Mouse (Mus musculus): ENCODE measurements around the gene St3gal6. TPM values are rescaled to one million over a fixed set of nuclear protein-coding genes. Genes with fewer than 3 reads are reported as not detected.

St3gal6 gene
- polyA plus RNA-seq, 1 experiment from 2014 or later = 10.4 TPM

GRCm38 (mm10) chr16:58444735-58445134 is 79.3 kb downstream of the St3gal6 start:
- WGBS = 74% methylated on average over 6 of the region's 6 CpGs
- Histone ChIP-seq H3K9ac (no peak overlapping the region), H3K4me1 (replicated peaks; ENCODE audit: control insufficient read depth, insufficient read depth, low read length) (no peaks in the 10 kb centered on the region), H3K4me3 (replicated peaks; ENCODE audit: low read length) (no peak overlapping the region), H3K36me3 (replicated peaks; ENCODE audit: control insufficient read depth, insufficient read depth) (peaks cover 9% of the 10 kb centered on the region), H3K27ac (no peak overlapping the region), H3K27me3 (ENCODE audit: control insufficient read depth, insufficient read depth, low read length) (no peaks in the 10 kb centered on the region), H3K9me3 (ENCODE audit: control insufficient read depth, low read length) (no peaks in the 10 kb centered on the region), H3K4me2 (replicated peaks) (no peak overlapping the region)
- DNase-seq (ENCODE audit: low spot score) (no peak), ATAC-seq (ENCODE audit: low FRiP score) (no peak)

- Histone ChIP-seq H3K27me3 (ENCODE audit: control insufficient read depth, insufficient read depth, low read length) (no peaks in the 10 kb centered on the region), H3K9me3 (ENCODE audit: control insufficient read depth, low read length) (no peaks in the 10 kb centered on the region), H3K9ac (no peak overlapping the region), H3K27ac (no peak overlapping the region), H3K36me3 (replicated peaks; ENCODE audit: control insufficient read depth, insufficient read depth) (peaks cover 28% of the 10 kb centered on the region), H3K4me1 (replicated peaks; ENCODE audit: control insufficient read depth, insufficient read depth, low read length) (no peaks in the 10 kb centered on the region), H3K4me2 (replicated peaks) (no peak overlapping the region), H3K4me3 (replicated peaks; ENCODE audit: low read length) (no peak overlapping the region)
- ATAC-seq (ENCODE audit: low FRiP score) (no peak), DNase-seq (ENCODE audit: low spot score) (no peak)
- 95% methylated on average over 1 of the region's 1 CpGs for WGBS
Observed at GRCm38 (mm10) chr16:58432384-58432783, 91.7 kb downstream of the St3gal6 start.

- ATAC-seq (ENCODE audit: low FRiP score) (no peak), DNase-seq (ENCODE audit: low spot score) (no peak)
- Histone ChIP-seq H3K9ac (no peak overlapping the region), H3K4me3 (replicated peaks; ENCODE audit: low read length) (no peak overlapping the region), H3K4me1 (replicated peaks; ENCODE audit: control insufficient read depth, insufficient read depth, low read length) (no peaks in the 10 kb centered on the region), H3K27ac (no peak overlapping the region), H3K27me3 (ENCODE audit: control insufficient read depth, insufficient read depth, low read length) (no peaks in the 10 kb centered on the region), H3K36me3 (replicated peaks; ENCODE audit: control insufficient read depth, insufficient read depth) (peaks cover 18% of the 10 kb centered on the region), H3K9me3 (ENCODE audit: control insufficient read depth, low read length) (no peaks in the 10 kb centered on the region), H3K4me2 (replicated peaks) (no peak overlapping the region)
- WGBS = 77% methylated on average over 7 of the region's 7 CpGs
Observed at GRCm38 (mm10) chr16:58430246-58430645, 93.8 kb downstream of the St3gal6 start.

GRCm38 (mm10) chr16:58421696-58422354 is 102.2 kb downstream of the St3gal6 start:
- H3K27me3 ChIP-seq (ENCODE audit: control insufficient read depth, insufficient read depth, low read length) = no peaks in the 10 kb centered on the region
- no peak overlapping the region for H3K27ac ChIP-seq
- H3K4me1 ChIP-seq (replicated peaks; ENCODE audit: control insufficient read depth, insufficient read depth, low read length) = 0 out of 2 replicates have a peak, but pooled peaks cover 5% of the 10 kb centered on the region
- no peaks in the 10 kb centered on the region for H3K36me3 ChIP-seq (replicated peaks; ENCODE audit: control insufficient read depth, insufficient read depth)
- peak; percentile 38 for DNase-seq (ENCODE audit: low spot score)
- no peaks in the 10 kb centered on the region for H3K9me3 ChIP-seq (ENCODE audit: control insufficient read depth, low read length)
- no peak overlapping the region for H3K4me2 ChIP-seq (replicated peaks)
- 48% methylated on average over 11 of the region's 11 CpGs for WGBS
- H3K9ac ChIP-seq = no peak overlapping the region
- H3K4me3 ChIP-seq (replicated peaks; ENCODE audit: low read length) = no peak overlapping the region
- no peak for ATAC-seq (ENCODE audit: low FRiP score)

Other genes starting within 250 kb of the St3gal6 start
- 8.5 and 8.7 TPM in 2 replicates for gene Dcbld2, start 115.8 kb downstream of the St3gal6 start, polyA plus RNA-seq (2014; fragmentation: Nextera tagmentation; extraction: Ambion mirVana)
- gene Gm813, start 92.7 kb upstream of the St3gal6 start, polyA plus RNA-seq (2014; fragmentation: Nextera tagmentation; extraction: Ambion mirVana) = not detected in 2 replicates
- gene E330017A01Rik, start 114.5 kb upstream of the St3gal6 start, polyA plus RNA-seq (2014; fragmentation: Nextera tagmentation; extraction: Ambion mirVana) = not detected in 2 replicates
- 12.4 and 17.5 TPM in 2 replicates for gene Cpox, start 146.0 kb upstream of the St3gal6 start, polyA plus RNA-seq (2014; fragmentation: Nextera tagmentation; extraction: Ambion mirVana)
- not detected in 2 replicates for gene Gpr15, start 194.8 kb upstream of the St3gal6 start, polyA plus RNA-seq (2014; fragmentation: Nextera tagmentation; extraction: Ambion mirVana)
- gene Cldnd1, start 203.7 kb upstream of the St3gal6 start, polyA plus RNA-seq (2014; fragmentation: Nextera tagmentation; extraction: Ambion mirVana) = 152 and 174 TPM in 2 replicates
- not detected in 2 replicates for gene Olfr172, start 238.9 kb upstream of the St3gal6 start, polyA plus RNA-seq (2014; fragmentation: Nextera tagmentation; extraction: Ambion mirVana)